Mouse (Mus musculus): Measurements from ENCODE around the gene 1700092M07Rik. TPM values are rescaled to one million over a fixed set of nuclear protein-coding genes. Genes with fewer than 3 reads are reported as not detected.

Gene 1700092M07Rik
- polyA plus RNA-seq, 1 experiment from 2014 or later, result 2.3 TPM

- no peak overlapping the region for H3K4me2 ChIP-seq (replicated peaks)
- peaks cover 24% of the 10 kb centered on the region for H3K36me3 ChIP-seq
- ATAC-seq (ENCODE audit: low FRiP score, low read depth), result no peak
- no peaks in the 10 kb centered on the region for H3K9me3 ChIP-seq
- H3K27ac ChIP-seq, result no peak overlapping the region
- no peak overlapping the region for H3K4me3 ChIP-seq
- H3K4me1 ChIP-seq, result peaks cover 18% of the 10 kb centered on the region; the same call in 1 of the 2 replicates
- WGBS, result 36% methylated on average over 1 of the region's 1 CpGs
- H3K27me3 ChIP-seq (replicated peaks), result no peaks in the 10 kb centered on the region
- no peak overlapping the region for H3K9ac ChIP-seq
These were observed 48.7 kb downstream of the 1700092M07Rik start for GRCm38 (mm10) chr19:8789171-8789570.

GRCm38 (mm10) chr19:8790171-8790570 is 49.7 kb downstream of the 1700092M07Rik start:
- H3K9ac ChIP-seq, result no peak overlapping the region
- no peak overlapping the region for H3K27ac ChIP-seq
- no peak for ATAC-seq (ENCODE audit: low FRiP score, low read depth)
- no peak overlapping the region for H3K4me2 ChIP-seq (replicated peaks)
- H3K4me3 ChIP-seq, result no peak overlapping the region
- peaks cover 16% of the 10 kb centered on the region; the same call in 1 of the 2 replicates for H3K4me1 ChIP-seq
- no peaks in the 10 kb centered on the region for H3K9me3 ChIP-seq
- no peaks in the 10 kb centered on the region for H3K27me3 ChIP-seq (replicated peaks)
- 88% methylated on average over 7 of the region's 7 CpGs for WGBS
- peaks cover 34% of the 10 kb centered on the region for H3K36me3 ChIP-seq

Small RNAs within 50 kb of the gene (microRNA-seq; reads per million reads assigned to microRNA genes)
- gene Mir6992, result not detected

Other genes with a start within 250 kb of the 1700092M07Rik start
- 0.62 and 0.83 TPM in 2 replicates for gene Slc22a8, start 149.5 kb upstream of the 1700092M07Rik start, polyA plus RNA-seq (2016; fragmentation: Nextera tagmentation; extraction: Ambion mirVana)
- 2.0 and 2.5 TPM in 2 replicates for gene Slc22a6, start 122.7 kb upstream of the 1700092M07Rik start, polyA plus RNA-seq (2016; fragmentation: Nextera tagmentation; extraction: Ambion mirVana)
- 0.17 and 0.20 TPM in 2 replicates for gene Chrm1, start 76.9 kb upstream of the 1700092M07Rik start, polyA plus RNA-seq (2016; fragmentation: Nextera tagmentation; extraction: Ambion mirVana)
- 144 and 147 TPM in 2 replicates for gene Slc3a2, start 17.3 kb upstream of the 1700092M07Rik start, polyA plus RNA-seq (2016; fragmentation: Nextera tagmentation; extraction: Ambion mirVana)
- gene Wdr74, start 4.9 kb upstream of the 1700092M07Rik start, polyA plus RNA-seq (2016; fragmentation: Nextera tagmentation; extraction: Ambion mirVana), result 83.5 and 85.1 TPM in 2 replicates
- 129 TPM in 2 replicates for gene Stx5a, start 695 bp downstream of the 1700092M07Rik start, polyA plus RNA-seq (2016; fragmentation: Nextera tagmentation; extraction: Ambion mirVana)
- gene Nxf1, start 16.4 kb downstream of the 1700092M07Rik start, polyA plus RNA-seq (2016; fragmentation: Nextera tagmentation; extraction: Ambion mirVana), result 186 and 216 TPM in 2 replicates
- gene Tmem223, start 30.3 kb downstream of the 1700092M07Rik start, polyA plus RNA-seq (2016; fragmentation: Nextera tagmentation; extraction: Ambion mirVana), result 199 and 210 TPM in 2 replicates
- 37.2 and 39.0 TPM in 2 replicates for gene Tmem179b, start 33.7 kb downstream of the 1700092M07Rik start, polyA plus RNA-seq (2016; fragmentation: Nextera tagmentation; extraction: Ambion mirVana)
- gene Taf6l, start 45.7 kb downstream of the 1700092M07Rik start, polyA plus RNA-seq (2016; fragmentation: Nextera tagmentation; extraction: Ambion mirVana), result 29.9 and 34.4 TPM in 2 replicates
- gene Polr2g, start 57.9 kb downstream of the 1700092M07Rik start, polyA plus RNA-seq (2016; fragmentation: Nextera tagmentation; extraction: Ambion mirVana), result 152 and 158 TPM in 2 replicates
- gene Zbtb3, start 61.8 kb downstream of the 1700092M07Rik start, polyA plus RNA-seq (2016; fragmentation: Nextera tagmentation; extraction: Ambion mirVana), result 7.2 and 7.5 TPM in 2 replicates
- 55.2 and 57.7 TPM in 2 replicates for gene Ttc9c, start 78.6 kb downstream of the 1700092M07Rik start, polyA plus RNA-seq (2016; fragmentation: Nextera tagmentation; extraction: Ambion mirVana)
- 5.7 and 7.5 TPM in 2 replicates for gene Hnrnpul2, start 79.3 kb downstream of the 1700092M07Rik start, polyA plus RNA-seq (2016; fragmentation: Nextera tagmentation; extraction: Ambion mirVana)
- gene AC129217.1, start 89.1 kb downstream of the 1700092M07Rik start, polyA plus RNA-seq (2016; fragmentation: Nextera tagmentation; extraction: Ambion mirVana), result 0.45 TPM in 1 of 2 replicates, not detected in the other
- 66.1 and 68.5 TPM in 2 replicates for gene Bscl2, start 96.7 kb downstream of the 1700092M07Rik start, polyA plus RNA-seq (2016; fragmentation: Nextera tagmentation; extraction: Ambion mirVana)
- 203 and 211 TPM in 2 replicates for gene Gng3, start 98.5 kb downstream of the 1700092M07Rik start, polyA plus RNA-seq (2016; fragmentation: Nextera tagmentation; extraction: Ambion mirVana)
- gene Lrrn4cl, start 110.0 kb downstream of the 1700092M07Rik start, polyA plus RNA-seq (2016; fragmentation: Nextera tagmentation; extraction: Ambion mirVana), result 0.47 and 0.56 TPM in 2 replicates
- gene Ubxn1, start 130.8 kb downstream of the 1700092M07Rik start, polyA plus RNA-seq (2016; fragmentation: Nextera tagmentation; extraction: Ambion mirVana), result 186 and 193 TPM in 2 replicates
- gene Uqcc3, start 140.2 kb downstream of the 1700092M07Rik start, polyA plus RNA-seq (2016; fragmentation: Nextera tagmentation; extraction: Ambion mirVana), result 62.2 and 66.0 TPM in 2 replicates
- gene Lbhd1, start 143.0 kb downstream of the 1700092M07Rik start, polyA plus RNA-seq (2016; fragmentation: Nextera tagmentation; extraction: Ambion mirVana), result 63.3 and 89.5 TPM in 2 replicates
- gene Gm49403, start 143.2 kb downstream of the 1700092M07Rik start, polyA plus RNA-seq (2016; fragmentation: Nextera tagmentation; extraction: Ambion mirVana), result not detected in 2 replicates
- gene 1810009A15Rik, start 148.1 kb downstream of the 1700092M07Rik start, polyA plus RNA-seq (2016; fragmentation: Nextera tagmentation; extraction: Ambion mirVana), result 82.0 and 98.5 TPM in 2 replicates
- gene Gm49416, start 148.2 kb downstream of the 1700092M07Rik start, polyA plus RNA-seq (2016; fragmentation: Nextera tagmentation; extraction: Ambion mirVana), result not detected in 2 replicates
- gene Ints5, start 152.3 kb downstream of the 1700092M07Rik start, polyA plus RNA-seq (2016; fragmentation: Nextera tagmentation; extraction: Ambion mirVana), result 43.6 and 47.3 TPM in 2 replicates
- gene Ganab, start 157.4 kb downstream of the 1700092M07Rik start, polyA plus RNA-seq (2016; fragmentation: Nextera tagmentation; extraction: Ambion mirVana), result 116 and 119 TPM in 2 replicates
- 84.2 and 91.5 TPM in 2 replicates for gene B3gat3, start 179.7 kb downstream of the 1700092M07Rik start, polyA plus RNA-seq (2016; fragmentation: Nextera tagmentation; extraction: Ambion mirVana)
- gene Rom1, start 188.6 kb downstream of the 1700092M07Rik start, polyA plus RNA-seq (2016; fragmentation: Nextera tagmentation; extraction: Ambion mirVana), result 2.1 and 2.3 TPM in 2 replicates
- gene Eml3, start 188.8 kb downstream of the 1700092M07Rik start, polyA plus RNA-seq (2016; fragmentation: Nextera tagmentation; extraction: Ambion mirVana), result 14.1 and 14.3 TPM in 2 replicates
- 175 and 177 TPM in 2 replicates for gene Mta2, start 201.2 kb downstream of the 1700092M07Rik start, polyA plus RNA-seq (2016; fragmentation: Nextera tagmentation; extraction: Ambion mirVana)
- 32.5 and 34.6 TPM in 2 replicates for gene Tut1, start 213.1 kb downstream of the 1700092M07Rik start, polyA plus RNA-seq (2016; fragmentation: Nextera tagmentation; extraction: Ambion mirVana)
- 360 and 361 TPM in 2 replicates for gene Eef1g, start 226.3 kb downstream of the 1700092M07Rik start, polyA plus RNA-seq (2016; fragmentation: Nextera tagmentation; extraction: Ambion mirVana)
- 5.0 and 6.3 TPM in 2 replicates for gene Ahnak, start 248.6 kb downstream of the 1700092M07Rik start, polyA plus RNA-seq (2016; fragmentation: Nextera tagmentation; extraction: Ambion mirVana)